Mouse (Mus musculus): ENCODE measurements at regions not wholly inside any gene's neighbourhood (a gene's known extent, or its start where the extent isn't known, plus 50 kb on each side); places are given as distances from the start of the nearest gene placed in this dataset.

- H3K4me2 ChIP-seq: no peak overlapping the region
- ATAC-seq (ENCODE audit: low FRiP score): no peak
- no peaks in the 10 kb centered on the region for H3K4me1 ChIP-seq
- no peak overlapping the region for H3K9ac ChIP-seq
- no peaks in the 10 kb centered on the region for H3K36me3 ChIP-seq (replicated peaks)
- no peaks in the 10 kb centered on the region for H3K9me3 ChIP-seq
- no peak overlapping the region for H3K27ac ChIP-seq
- no peak overlapping the region for H3K4me3 ChIP-seq (replicated peaks)
- no peaks in the 10 kb centered on the region for H3K27me3 ChIP-seq
Observed at GRCm38 (mm10) chr7:55400774-55401173, 367.2 kb upstream of the Siglech start.

DNA sequence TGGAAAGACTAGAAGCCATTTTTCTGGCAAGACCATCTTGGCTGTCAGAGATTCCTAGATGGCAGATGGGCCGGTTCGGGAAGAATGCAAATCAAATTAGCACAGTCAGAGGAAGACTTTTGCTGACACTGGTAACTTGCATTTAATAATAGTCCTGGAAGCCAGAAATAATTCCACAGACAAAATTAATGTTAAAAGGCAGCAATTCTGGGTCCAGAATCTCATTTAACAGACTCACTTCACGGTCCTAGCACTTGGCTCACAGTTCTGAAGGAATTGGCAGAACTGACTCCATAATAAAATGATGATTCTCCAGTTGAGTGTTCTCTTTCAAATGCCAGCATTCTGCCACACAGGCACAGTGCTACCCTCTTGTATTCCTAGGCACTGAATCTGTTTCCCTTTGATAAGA, 366.7 kb upstream of the Siglech start:
- Histone ChIP-seq H3K4me2 (no peak overlapping the region), H3K4me3 (replicated peaks) (no peak overlapping the region), H3K36me3 (replicated peaks) (no peaks in the 10 kb centered on the region), H3K27ac (no peak overlapping the region), H3K9ac (no peak overlapping the region), H3K27me3 (no peaks in the 10 kb centered on the region), H3K9me3 (no peaks in the 10 kb centered on the region), H3K4me1 (no peaks in the 10 kb centered on the region)
- no peak for ATAC-seq (ENCODE audit: low FRiP score)
- 81% methylated on average over 3 of the region's 3 CpGs for WGBS

DNA sequence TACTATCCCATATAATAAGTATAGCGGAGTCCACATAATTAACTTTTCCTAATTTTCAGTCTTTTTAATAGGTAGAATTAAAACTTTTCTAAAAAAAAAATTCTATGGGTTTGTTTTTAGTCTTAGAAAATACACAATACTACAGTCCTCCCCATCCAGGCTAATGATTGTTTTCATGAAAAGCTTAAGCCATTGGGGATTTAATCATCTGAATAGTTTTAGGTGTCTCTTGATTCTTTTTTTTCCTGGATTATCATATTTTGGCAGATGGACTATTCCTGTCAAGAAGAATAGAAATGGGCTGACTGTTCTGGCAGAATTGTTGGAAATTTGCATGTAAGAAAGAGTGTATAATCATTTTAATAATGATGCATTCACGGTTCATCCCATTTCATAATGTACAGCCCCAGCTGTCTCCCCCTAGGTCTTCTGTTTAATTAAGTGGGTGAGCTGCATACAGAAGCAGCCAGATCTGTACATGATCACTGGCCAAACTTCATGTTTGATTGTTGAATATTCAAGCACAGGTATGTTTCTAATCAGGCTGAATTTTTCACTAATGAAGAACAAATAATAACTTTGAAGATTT, 320.6 kb upstream of the Siglech start:
- no peaks in the 10 kb centered on the region for H3K27me3 ChIP-seq
- H3K36me3 ChIP-seq (replicated peaks): no peaks in the 10 kb centered on the region
- WGBS: 74% methylated on average over 2 of the region's 2 CpGs
- H3K27ac ChIP-seq: no peak overlapping the region
- H3K4me3 ChIP-seq (replicated peaks): no peak overlapping the region
- H3K9ac ChIP-seq: no peak overlapping the region
- ATAC-seq (ENCODE audit: low FRiP score): peak; percentile 46; the same call in 1 of the 2 replicates
- H3K4me1 ChIP-seq: no peaks in the 10 kb centered on the region
- no peaks in the 10 kb centered on the region for H3K9me3 ChIP-seq
- no peak overlapping the region for H3K4me2 ChIP-seq
